Mouse (Mus musculus) hindbrain, postnatal 0 days (tissue): ENCODE results near the gene Pde5a. TPM values are rescaled to one million over a fixed set of nuclear protein-coding genes. Genes with fewer than 3 reads are reported as not detected.

Source experiments
- ATAC-seq: fragments of 200-750 bp; cut with Nextera tagmentation; 2 replicates; pipeline ENCODE4 v1.8.0; 2017; ENCODE audit warnings: mild to moderate bottlenecking, moderate TSS enrichment, moderate library complexity
- DNase-seq: peaks from one replicate; pipeline ENCODE4 v3.0.0-alpha.2; 2015; ENCODE audit warnings: low spot score
- H3K27ac ChIP-seq: fragments of 300-500 bp; sonication (generic); 2 replicates; pipeline ENCODE4 v1.5.1; 2014; ENCODE audit warnings: mild to moderate bottlenecking
- H3K27me3 ChIP-seq: fragments of 300-500 bp; sonication (generic); 2 replicates; pipeline ENCODE4 v1.6.1; 2014; ENCODE audit warnings: low read length, mixed read lengths; ENCODE audit not compliant: insufficient read depth
- H3K36me3 ChIP-seq: fragments of 300-500 bp; sonication (generic); 2 replicates; pipeline ENCODE4 v1.6.1; 2014; ENCODE audit warnings: low read length, mixed read lengths; ENCODE audit not compliant: insufficient read depth
- H3K4me1 ChIP-seq: fragments of 300-500 bp; sonication (generic); 2 replicates; pipeline ENCODE4 v1.6.1; 2014; ENCODE audit warnings: antibody characterized with exemption, low read length, mixed read lengths; ENCODE audit not compliant: insufficient read depth
- H3K4me2 ChIP-seq: fragments of 300-500 bp; sonication (generic); 2 replicates; pipeline ENCODE4 v1.6.1; 2014; ENCODE audit warnings: low read depth, mild to moderate bottlenecking, low read length, moderate library complexity, mixed read lengths
- H3K4me3 ChIP-seq: fragments of 300-500 bp; sonication (generic); 2 replicates; pipeline ENCODE4 v1.5.1; 2014; ENCODE audit warnings: low read length
- H3K9ac ChIP-seq: fragments of 300-500 bp; sonication (generic); replicated peaks from 2 replicates; pipeline ENCODE4 v1.6.1; 2014; ENCODE audit warnings: mild to moderate bottlenecking, low read length, moderate library complexity, mixed read lengths
- H3K9me3 ChIP-seq: fragments of 300-500 bp; sonication (generic); 2 replicates; pipeline ENCODE4 v1.6.1; 2016; ENCODE audit warnings: low read length, mixed read lengths
- CTCF ChIP-seq: IDR thresholded peaks from 2 replicates; pipeline ENCODE4 v1.5.1; 2016; ENCODE audit warnings: antibody characterized with exemption, control low read depth, low read depth
- WGBS: fragments of 180-500 bp; shearing (Covaris S2); extraction: QIAGEN DNeasy Blood & Tissue Kit; methylation state at CpG from one replicate; pipeline ENCODE4 v1.1.7; 2014; 5-methylcytosine and 5-hydroxymethylcytosine counted together
- polyA plus RNA-seq: library from polyadenylated mRNA; unstranded; fragments of >200 nt; fragmentation: Nextera tagmentation; extraction: Ambion mirVana; gene quantifications from 2 replicates; pipeline ENCODE4 v1.2.1, GENCODE M21; 2015
- total RNA-seq: library from RNA; depleted of rRNA; stranded (reverse); fragments of >200 nt; gene quantifications from 2 replicates; pipeline ENCODE4 v1.2.3, GENCODE M21; 2014

Gene Pde5a
- total and polyA plus RNA-seq, 2 experiments from 2014 or later, result 1.7 to 7.9 TPM

- DNase-seq (peak; percentile 18), ATAC-seq (peak; percentile 74)
- TF ChIP-seq CTCF, result no peak
- H3K4me2 ChIP-seq, result no peak overlapping the region
- no peaks in the 10 kb centered on the region for H3K36me3 ChIP-seq
- 10% methylated on average over 6 of the region's 6 CpGs for WGBS
- H3K4me3 ChIP-seq, result no peak overlapping the region
- H3K9me3 ChIP-seq, result no peaks in the 10 kb centered on the region
- no peaks in the 10 kb centered on the region for H3K4me1 ChIP-seq
- no peaks in the 10 kb centered on the region for H3K27me3 ChIP-seq
- no peak overlapping the region for H3K9ac ChIP-seq
- no peak overlapping the region for H3K27ac ChIP-seq
Measured at GRCm38 (mm10) chr3:122704209-122704608, 24.5 kb upstream of the Pde5a start.

GRCm38 (mm10) chr3:122705246-122705645 is 23.5 kb upstream of the Pde5a start:
- no peaks in the 10 kb centered on the region for H3K27me3 ChIP-seq
- no peak overlapping the region for H3K4me2 ChIP-seq
- ATAC-seq (no peak), DNase-seq (no peak)
- no peaks in the 10 kb centered on the region for H3K36me3 ChIP-seq
- H3K9ac ChIP-seq, result no peak overlapping the region
- 54% methylated on average over 7 of the region's 7 CpGs for WGBS
- H3K4me3 ChIP-seq, result no peak overlapping the region
- no peaks in the 10 kb centered on the region for H3K9me3 ChIP-seq
- H3K4me1 ChIP-seq, result no peaks in the 10 kb centered on the region
- H3K27ac ChIP-seq, result no peak overlapping the region
- TF ChIP-seq CTCF, result no peak

GRCm38 (mm10) chr3:122708485-122708884 is 20.3 kb upstream of the Pde5a start:
- no peak for DNase-seq
- WGBS, result 86% methylated on average over 6 of the region's 6 CpGs
- H3K9me3 ChIP-seq, result no peaks in the 10 kb centered on the region
- no peak for ATAC-seq
- H3K9ac ChIP-seq, result no peak overlapping the region
- no peak overlapping the region for H3K4me2 ChIP-seq
- H3K4me3 ChIP-seq, result no peak overlapping the region
- no peak overlapping the region for H3K27ac ChIP-seq
- no peaks in the 10 kb centered on the region for H3K27me3 ChIP-seq
- no peaks in the 10 kb centered on the region for H3K4me1 ChIP-seq
- no peak for TF ChIP-seq CTCF
- no peaks in the 10 kb centered on the region for H3K36me3 ChIP-seq

- Histone ChIP-seq H3K4me1 (no peaks in the 10 kb centered on the region), H3K27ac (no peak overlapping the region), H3K4me3 (no peak overlapping the region), H3K9me3 (no peaks in the 10 kb centered on the region), H3K27me3 (no peaks in the 10 kb centered on the region), H3K9ac (no peak overlapping the region), H3K36me3 (no peaks in the 10 kb centered on the region), H3K4me2 (no peak overlapping the region)
- ATAC-seq, result no peak
- TF ChIP-seq CTCF, result no peak
- 84% methylated on average over 3 of the region's 3 CpGs for WGBS
- no peak for DNase-seq
Measured at GRCm38 (mm10) chr3:122710141-122710540, 18.6 kb upstream of the Pde5a start.

GRCm38 (mm10) chr3:122718631-122719030 is 10.1 kb upstream of the Pde5a start:
- no peak for TF ChIP-seq CTCF
- ATAC-seq (no peak), DNase-seq (no peak)
- Histone ChIP-seq H3K27ac (no peak overlapping the region), H3K4me3 (no peak overlapping the region), H3K9me3 (no peaks in the 10 kb centered on the region), H3K4me2 (no peak overlapping the region), H3K36me3 (no peaks in the 10 kb centered on the region), H3K4me1 (no peaks in the 10 kb centered on the region), H3K27me3 (no peaks in the 10 kb centered on the region), H3K9ac (no peak overlapping the region)
- WGBS, result 87% methylated on average over 2 of the region's 2 CpGs

- 82% methylated on average over 9 of the region's 9 CpGs for WGBS
- H3K27me3 ChIP-seq, result no peaks in the 10 kb centered on the region
- H3K4me1 ChIP-seq, result no peaks in the 10 kb centered on the region
- no peak overlapping the region for H3K4me3 ChIP-seq
- no peak overlapping the region for H3K4me2 ChIP-seq
- DNase-seq (no peak), ATAC-seq (no peak)
- H3K27ac ChIP-seq, result no peak overlapping the region
- no peak for TF ChIP-seq CTCF
- H3K9ac ChIP-seq, result no peak overlapping the region
- H3K9me3 ChIP-seq, result no peaks in the 10 kb centered on the region
- no peaks in the 10 kb centered on the region for H3K36me3 ChIP-seq
Measured at GRCm38 (mm10) chr3:122721522-122721921, 7.2 kb upstream of the Pde5a start.

- no peaks in the 10 kb centered on the region for H3K27me3 ChIP-seq
- no peaks in the 10 kb centered on the region for H3K4me1 ChIP-seq
- H3K4me2 ChIP-seq, result peak overlapping the region; percentile 91
- no peaks in the 10 kb centered on the region for H3K9me3 ChIP-seq
- ATAC-seq (no peak; the same call in 1 of the 2 replicates), DNase-seq (peak; percentile 48)
- peak overlapping the region; percentile 76 for H3K4me3 ChIP-seq
- peak overlapping the region; percentile 82 for H3K27ac ChIP-seq
- WGBS, result 0% methylated on average over 22 of the region's 22 CpGs
- no peak for TF ChIP-seq CTCF
- peak overlapping the region; percentile 63 for H3K9ac ChIP-seq
- no peaks in the 10 kb centered on the region for H3K36me3 ChIP-seq
Measured at GRCm38 (mm10) chr3:122729601-122729959, 833 bp downstream of the Pde5a start.
